11 mouse cellular contexts compared by ENCODE assay signal in genomic region chr1:132290921-132291675, GRCm38 (mm10). TPM values are rescaled to one million over a fixed set of nuclear protein-coding genes. Genes with fewer than 3 reads are reported as not detected.
DNase-seq lines count a peak whose midpoint lies in the region; ATAC-seq and TF ChIP-seq lines count a peak whose summit lies in the region.
"Had no signal": no experiment of that assay in that cellular context is flagged by ENCODE, and none has a peak within 500 bp of the region (broad histone marks: within the 10 kb centered on the region; RNA-seq: fewer than 3 reads in every experiment).

No protein-coding gene starts in this region.

- TF ChIP-seq POLR2A in heart, adult 2 months (IDR thresholded peaks at IDR 0.05; ENCODE audit: insufficient read depth, low read depth, low read length): no peak
- TF ChIP-seq POLR2A in limb, embryonic 14.5 days (IDR thresholded peaks at IDR 0.05; ENCODE audit: borderline replicate concordance, extremely low read depth, insufficient read depth, insufficient read length): no peak

- TF ChIP-seq CTCF in heart, adult 2 months (IDR thresholded peaks at IDR 0.05): no peak
- no peak for TF ChIP-seq CTCF in E14TG2a.4 (conservative IDR thresholded peaks at IDR 0.05; ENCODE audit: low read length)

- 55% methylated on average over 11 of the region's 11 CpGs for WGBS in heart, embryonic 10.5 days
- WGBS in heart, adult 2 months: 78% methylated on average over 11 of the region's 11 CpGs
- WGBS in embryonic facial prominence, embryonic 15.5 days: 40% methylated on average over 11 of the region's 11 CpGs
- WGBS in limb, embryonic 14.5 days: 33% methylated on average over 11 of the region's 11 CpGs

- no peak overlapping the region for H3K9ac ChIP-seq in heart, adult 2 months (ENCODE audit: low read depth, low read length)
- no peak overlapping the region for H3K9ac ChIP-seq in embryonic facial prominence, embryonic 15.5 days
- no peak overlapping the region for H3K9ac ChIP-seq in limb, embryonic 14.5 days (ENCODE audit: low read depth, low read length, severe bottlenecking)
- H3K9ac ChIP-seq: liver, embryonic 14.5 days had no signal

- intact Hi-C loops in heart, adult 2 months (cut with DNase I): no loop called here

- H3K27me3 ChIP-seq in heart, embryonic 10.5 days (ENCODE audit: insufficient read depth, poor library complexity, severe bottlenecking): peaks cover 24% of the 10 kb centered on the region
- no peaks in the 10 kb centered on the region for H3K27me3 ChIP-seq in heart, adult 2 months (ENCODE audit: control insufficient read depth, insufficient read depth, low read length)
- no peaks in the 10 kb centered on the region for H3K27me3 ChIP-seq in E14TG2a.4 (ENCODE audit: insufficient read depth, low read length)
- H3K27me3 ChIP-seq in embryonic facial prominence, embryonic 15.5 days: 0 out of 2 replicates have a peak, but pooled peaks cover 4% of the 10 kb centered on the region
- H3K27me3 ChIP-seq in limb, embryonic 14.5 days (ENCODE audit: control insufficient read depth, insufficient read depth, low read length): no peaks in the 10 kb centered on the region

- peaks cover 42% of the 10 kb centered on the region for H3K4me1 ChIP-seq in heart, embryonic 10.5 days
- H3K4me1 ChIP-seq in heart, adult 2 months (ENCODE audit: control insufficient read depth, insufficient read depth, low read length): peaks cover 5% of the 10 kb centered on the region
- H3K4me1 ChIP-seq in E14TG2a.4 (replicated peaks; ENCODE audit: low read depth, low read length): peaks cover 92% of the 10 kb centered on the region
- peaks cover 25% of the 10 kb centered on the region for H3K4me1 ChIP-seq in embryonic facial prominence, embryonic 15.5 days
- H3K4me1 ChIP-seq in limb, embryonic 14.5 days (ENCODE audit: control insufficient read depth, insufficient read depth, low read length): peaks cover 17% of the 10 kb centered on the region

- H3K79me2 ChIP-seq in heart, adult 2 months (replicated peaks; ENCODE audit: control insufficient read depth, insufficient read depth, low read length): no peaks in the 10 kb centered on the region

- H3K36me3 ChIP-seq in heart, embryonic 10.5 days: no peaks in the 10 kb centered on the region
- no peaks in the 10 kb centered on the region for H3K36me3 ChIP-seq in heart, adult 2 months (ENCODE audit: control insufficient read depth, insufficient read depth, low read length)
- H3K36me3 ChIP-seq in E14TG2a.4 (ENCODE audit: insufficient read depth, low read length): no peaks in the 10 kb centered on the region
- no peaks in the 10 kb centered on the region for H3K36me3 ChIP-seq in embryonic facial prominence, embryonic 15.5 days
- no peaks in the 10 kb centered on the region for H3K36me3 ChIP-seq in limb, embryonic 14.5 days (ENCODE audit: control insufficient read depth, insufficient read depth, low read length)

- no peak overlapping the region for H3K4me2 ChIP-seq in embryonic facial prominence, embryonic 15.5 days (replicated peaks)
- no peak overlapping the region for H3K4me2 ChIP-seq in limb, embryonic 14.5 days (replicated peaks; ENCODE audit: low read depth, low read length, severe bottlenecking)

- no peaks in the 10 kb centered on the region for H3K9me3 ChIP-seq in heart, embryonic 10.5 days
- H3K9me3 ChIP-seq in E14TG2a.4 (ENCODE audit: low read length): no peaks in the 10 kb centered on the region
- no peaks in the 10 kb centered on the region for H3K9me3 ChIP-seq in embryonic facial prominence, embryonic 15.5 days (replicated peaks)
- H3K9me3 ChIP-seq in limb, embryonic 14.5 days (ENCODE audit: control insufficient read depth, low read length): no peaks in the 10 kb centered on the region

- ATAC-seq in embryonic facial prominence, embryonic 15.5 days (ENCODE audit: insufficient number of reproducible peaks, low FRiP score, low TSS enrichment, low read depth): no peak
- peak; percentile 38; the same call in 1 of the 2 replicates for ATAC-seq in limb, embryonic 14.5 days (ENCODE audit: low FRiP score, low read depth)

- peak overlapping the region; percentile 57 for H3K27ac ChIP-seq in heart, embryonic 10.5 days
- no peak overlapping the region for H3K27ac ChIP-seq in heart, adult 2 months
- H3K27ac ChIP-seq in embryonic facial prominence, embryonic 15.5 days (replicated peaks): peak overlapping the region; percentile 53; the same call in 1 of the 2 replicates
- H3K27ac ChIP-seq in limb, embryonic 14.5 days (replicated peaks; ENCODE audit: low read depth, low read length): peak overlapping the region; percentile 43; the same call in 1 of the 2 replicates
- H3K27ac ChIP-seq: liver, embryonic 14.5 days had no signal

- no peak for DNase-seq in heart, embryonic 10.5 days (ENCODE audit: low spot score)
- DNase-seq in heart, adult 2 months: no peak
- no peak for DNase-seq in limb, embryonic 14.5 days (ENCODE audit: low spot score)
- no peak for DNase-seq in ovary, postnatal 14 days (ENCODE audit: low spot score)
- no peak for DNase-seq in urinary bladder, postnatal 10 days (ENCODE audit: low spot score)
- DNase-seq in adrenal gland, postnatal 10 days: no peak
- DNase-seq: cerebellum, adult 8-10 months had no signal

- no peak overlapping the region for H3K4me3 ChIP-seq in heart, embryonic 10.5 days
- H3K4me3 ChIP-seq in heart, adult 2 months: no peak overlapping the region
- peak overlapping the region; percentile 54 for H3K4me3 ChIP-seq in E14TG2a.4 (replicated peaks; ENCODE audit: low read length)
- H3K4me3 ChIP-seq in embryonic facial prominence, embryonic 15.5 days (replicated peaks): no peak overlapping the region
- no peak overlapping the region for H3K4me3 ChIP-seq in limb, embryonic 14.5 days (replicated peaks; ENCODE audit: low read length)

- no peak for TF ChIP-seq EP300 in heart, adult 2 months (IDR thresholded peaks at IDR 0.05; ENCODE audit: insufficient read depth, low read depth, low read length)

RNA-seq across cellular contexts. Expression of gene Klhdc8a, which starts 7.3 kb away (rescaled TPM):
- polyA plus RNA-seq in heart, embryonic 10.5 days (2016; fragmentation: Nextera tagmentation; extraction: Ambion mirVana): 0.26 and 0.60 TPM in 2 replicates
- total RNA-seq in heart, adult 2 months (2021): 10 to 100 TPM; 15.4 to 21.0 TPM
- 15.9 and 18.7 TPM in 2 replicates for polyA plus RNA-seq in heart, adult 2 months (2012; rRNA removed)
- polyA plus RNA-seq in embryonic facial prominence, embryonic 15.5 days (2015; fragmentation: Nextera tagmentation; extraction: Ambion mirVana): 0.29 and 0.87 TPM in 2 replicates
- 0.10 and 0.12 TPM in 2 replicates for polyA plus RNA-seq in limb, embryonic 14.5 days (2012; rRNA removed)
- 0.07 and 0.19 TPM in 2 replicates for polyA plus RNA-seq in limb, embryonic 14.5 days (2014; fragmentation: Nextera tagmentation; extraction: Ambion mirVana)
- total RNA-seq in adrenal gland, postnatal 10 days (2021): 10 to 100 TPM; 56.5 to 69.6 TPM
- total RNA-seq: MEL had no signal

RNA-seq across cellular contexts. Expression of gene Nuak2, which starts 24.8 kb away (rescaled TPM):
- polyA plus RNA-seq in heart, embryonic 10.5 days (2016; fragmentation: Nextera tagmentation; extraction: Ambion mirVana): 3.0 and 3.4 TPM in 2 replicates
- total RNA-seq in heart, adult 2 months (2021): 1 to 10 TPM; 4.1 to 4.3 TPM
- 2.8 and 4.0 TPM in 2 replicates for polyA plus RNA-seq in heart, adult 2 months (2012; rRNA removed)
- polyA plus RNA-seq in embryonic facial prominence, embryonic 15.5 days (2015; fragmentation: Nextera tagmentation; extraction: Ambion mirVana): 8.5 and 9.1 TPM in 2 replicates
- 1.7 and 2.2 TPM in 2 replicates for polyA plus RNA-seq in limb, embryonic 14.5 days (2012; rRNA removed)
- 3.3 and 3.4 TPM in 2 replicates for polyA plus RNA-seq in limb, embryonic 14.5 days (2014; fragmentation: Nextera tagmentation; extraction: Ambion mirVana)
- total RNA-seq in adrenal gland, postnatal 10 days (2021): 1 to 10 TPM; 3.4 to 3.9 TPM
